Mouse (Mus musculus) cerebellum, adult 2 months (tissue): Measurements from ENCODE around the gene Pde5a. TPM values are rescaled to one million over a fixed set of nuclear protein-coding genes. Genes with fewer than 3 reads are reported as not detected.

Source experiments
- DNase-seq, 2 experiments: peaks; one replicate each; pipeline ENCODE4 v3.0.0; 2021
- H3K27ac ChIP-seq: fragments of 200-500 bp; 2 replicates; pipeline ENCODE4 v1.5.1; 2012; ENCODE audit warnings: low read length, control low read depth, inconsistent platforms; ENCODE audit not compliant: insufficient read depth
- H3K27me3 ChIP-seq: fragments of 200-500 bp; 2 replicates; pipeline ENCODE4 v1.6.1; 2012; ENCODE audit warnings: inconsistent platforms, mild to moderate bottlenecking, low read length, moderate library complexity; ENCODE audit not compliant: control insufficient read depth, insufficient read depth
- H3K4me1 ChIP-seq: fragments of 200-500 bp; 2 replicates; pipeline ENCODE4 v1.6.1; 2011; ENCODE audit warnings: low read length; ENCODE audit not compliant: control insufficient read depth, insufficient read depth
- H3K4me3 ChIP-seq: fragments of 200-500 bp; replicated peaks from 2 replicates; pipeline ENCODE3; 2011; ENCODE audit warnings: mild to moderate bottlenecking, low read depth, low read length, control low read depth; ENCODE audit not compliant: insufficient read depth
- CTCF ChIP-seq: fragments of 200-500 bp; IDR thresholded peaks from 2 replicates; pipeline ENCODE4 v1.5.1; 2011; ENCODE audit warnings: low read depth, mild to moderate bottlenecking, control low read depth, low read length, moderate library complexity, borderline replicate concordance; ENCODE audit not compliant: insufficient read depth
- POLR2A ChIP-seq: fragments of 200-500 bp; IDR thresholded peaks from 2 replicates; pipeline ENCODE4 v1.6.1; 2011; ENCODE audit warnings: low read length, control low read depth, borderline replicate concordance; ENCODE audit not compliant: insufficient read depth
- WGBS: fragments of 180-500 bp; shearing (Covaris S2); methylation state at CpG from one replicate; pipeline ENCODE4 v1.1.7; 2018; 5-methylcytosine and 5-hydroxymethylcytosine counted together
- polyA plus RNA-seq: library from polyadenylated mRNA; depleted of rRNA; stranded (reverse); fragments of >200 nt; gene quantifications from 2 replicates; pipeline ENCODE4 v1.2.3, GENCODE M21; 2012

The Pde5a gene
- polyA plus RNA-seq, 1 experiment = 16.1 TPM

- 25% methylated on average over 5 of the region's 5 CpGs for WGBS
- Histone ChIP-seq H3K4me1 (no peaks in the 10 kb centered on the region), H3K27ac (no peak overlapping the region; the same call in 1 of the 2 replicates), H3K4me3 (no peak overlapping the region), H3K27me3 (no peaks in the 10 kb centered on the region)
- DNase-seq = no peak
- no peak for TF ChIP-seq CTCF
- no peak for TF ChIP-seq POLR2A
Observed at GRCm38 (mm10) chr3:122834519-122834918, 105.8 kb downstream of the Pde5a start.

- H3K4me3 ChIP-seq = no peak overlapping the region
- H3K27me3 ChIP-seq = no peaks in the 10 kb centered on the region
- no peak for DNase-seq
- 85% methylated on average over 8 of the region's 8 CpGs for WGBS
- no peak overlapping the region for H3K27ac ChIP-seq
- TF ChIP-seq CTCF = no peak
- TF ChIP-seq POLR2A = no peak
- H3K4me1 ChIP-seq = no peaks in the 10 kb centered on the region
Observed at GRCm38 (mm10) chr3:122835097-122835850, 106.5 kb downstream of the Pde5a start.

- Histone ChIP-seq H3K27me3 (no peaks in the 10 kb centered on the region), H3K4me1 (no peaks in the 10 kb centered on the region), H3K27ac (no peak overlapping the region), H3K4me3 (no peak overlapping the region)
- WGBS = 90% methylated on average over 2 of the region's 2 CpGs
- TF ChIP-seq CTCF (no peak), POLR2A (no peak)
- DNase-seq = no peak
Observed at GRCm38 (mm10) chr3:122837639-122838038, 108.9 kb downstream of the Pde5a start.

GRCm38 (mm10) chr3:122848410-122849034 lies 119.8 kb downstream of the Pde5a start:
- Histone ChIP-seq H3K27me3 (no peaks in the 10 kb centered on the region), H3K4me3 (no peak overlapping the region), H3K27ac (no peak overlapping the region), H3K4me1 (no peaks in the 10 kb centered on the region)
- 87% methylated on average over 5 of the region's 5 CpGs for WGBS
- no peak for TF ChIP-seq POLR2A
- TF ChIP-seq CTCF = no peak
- no peak for DNase-seq

- TF ChIP-seq POLR2A (no peak), CTCF (no peak)
- H3K27me3 ChIP-seq = no peaks in the 10 kb centered on the region
- no peak overlapping the region for H3K4me3 ChIP-seq
- WGBS = 46% methylated on average over 11 of the region's 11 CpGs
- no peak for DNase-seq
- no peaks in the 10 kb centered on the region for H3K4me1 ChIP-seq
- H3K27ac ChIP-seq = no peak overlapping the region
Observed at GRCm38 (mm10) chr3:122855149-122855548, 126.4 kb downstream of the Pde5a start.

- Histone ChIP-seq H3K4me1 (no peaks in the 10 kb centered on the region), H3K4me3 (no peak overlapping the region), H3K27ac (no peak overlapping the region), H3K27me3 (no peaks in the 10 kb centered on the region)
- DNase-seq = no peak
- TF ChIP-seq CTCF = no peak
- TF ChIP-seq POLR2A = no peak
- 80% methylated on average over 2 of the region's 2 CpGs for WGBS
Observed at GRCm38 (mm10) chr3:122859829-122860228, 131.1 kb downstream of the Pde5a start.

- no peaks in the 10 kb centered on the region for H3K4me1 ChIP-seq
- TF ChIP-seq POLR2A = no peak
- TF ChIP-seq CTCF = no peak
- no peak for DNase-seq
- no peak overlapping the region for H3K27ac ChIP-seq
- H3K27me3 ChIP-seq = no peaks in the 10 kb centered on the region
- 89% methylated on average over 12 of the region's 12 CpGs for WGBS
- H3K4me3 ChIP-seq = no peak overlapping the region
Observed at GRCm38 (mm10) chr3:122860573-122861498, 132.1 kb downstream of the Pde5a start.
